Mouse (Mus musculus) heart, adult 2 months (tissue): ENCODE data around the gene Sema5a.

ENCODE experiments used
- CTCF ChIP-seq: fragments of 200-600 bp; IDR thresholded peaks from 2 replicates; pipeline ENCODE4 v1.8.1; 2022; ENCODE audit warnings: antibody characterized with exemption, mild to moderate bottlenecking, moderate library complexity
- POLR2A ChIP-seq: fragments of 200-500 bp; IDR thresholded peaks from 2 replicates; pipeline ENCODE4 v1.6.1; 2011; ENCODE audit warnings: mild to moderate bottlenecking, low read depth, low read length, control low read depth; ENCODE audit not compliant: insufficient read depth

GRCm38 (mm10) chr15:32367841-32368240 is 123.2 kb downstream of the Sema5a start:
- TF ChIP-seq POLR2A (no peak), CTCF (no peak)
